ENCODE assay signal across 21 mouse cellular contexts in genomic region chr1:73242290-73242689, GRCm38 (mm10).
DNase-seq lines count a peak whose midpoint lies in the region; ATAC-seq and TF ChIP-seq lines count a peak whose summit lies in the region.
"Had no signal": no experiment of that assay in that cellular context is flagged by ENCODE, and none has a peak within 500 bp of the region (broad histone marks: within the 10 kb centered on the region; RNA-seq: fewer than 3 reads in every experiment).

No protein-coding gene starts in this region.

- peaks cover 13% of the 10 kb centered on the region for H3K4me1 ChIP-seq in embryonic facial prominence, embryonic 13.5 days
- H3K4me1 ChIP-seq in limb, embryonic 14.5 days (ENCODE audit: control insufficient read depth, insufficient read depth, low read length): peaks cover 9% of the 10 kb centered on the region; the same call in 1 of the 2 replicates
- H3K4me1 ChIP-seq: forebrain, embryonic 13.5 days had no signal

- H3K36me3 ChIP-seq in C2C12 (ENCODE audit: control insufficient read depth, insufficient read depth): no peaks in the 10 kb centered on the region
- no peaks in the 10 kb centered on the region for H3K36me3 ChIP-seq in embryonic facial prominence, embryonic 13.5 days
- H3K36me3 ChIP-seq in limb, embryonic 14.5 days (ENCODE audit: control insufficient read depth, insufficient read depth, low read length): no peaks in the 10 kb centered on the region
- H3K36me3 ChIP-seq: G1E; heart, embryonic 10.5 days; hindbrain, embryonic 12.5 days had no signal

- H3K4me2 ChIP-seq in embryonic facial prominence, embryonic 13.5 days: no peak overlapping the region
- no peak overlapping the region for H3K4me2 ChIP-seq in limb, embryonic 14.5 days (replicated peaks; ENCODE audit: low read depth, low read length, severe bottlenecking)
- H3K4me2 ChIP-seq: forebrain, embryonic 13.5 days; hindbrain, embryonic 12.5 days had no signal

- H3K27ac ChIP-seq in embryonic facial prominence, embryonic 13.5 days: peak overlapping the region; percentile 57; the same call in 1 of the 2 replicates
- peak overlapping the region; percentile 68 for H3K27ac ChIP-seq in limb, embryonic 14.5 days (replicated peaks; ENCODE audit: low read depth, low read length)
- H3K27ac ChIP-seq: forebrain, embryonic 13.5 days; gastrocnemius, adult 2 months; heart, embryonic 10.5 days; hindbrain, embryonic 12.5 days had no signal

- WGBS in embryonic facial prominence, embryonic 13.5 days: 54% methylated on average over 9 of the region's 9 CpGs
- 53% methylated on average over 9 of the region's 9 CpGs for WGBS in limb, embryonic 14.5 days

- H3K27me3 ChIP-seq in C2C12 (ENCODE audit: control insufficient read depth, insufficient read depth, insufficient read length): no peaks in the 10 kb centered on the region
- H3K27me3 ChIP-seq in embryonic facial prominence, embryonic 13.5 days: no peaks in the 10 kb centered on the region
- H3K27me3 ChIP-seq in limb, embryonic 14.5 days (ENCODE audit: control insufficient read depth, insufficient read depth, low read length): no peaks in the 10 kb centered on the region
- H3K27me3 ChIP-seq: forebrain, embryonic 13.5 days; hindbrain, embryonic 12.5 days had no signal

- no peak overlapping the region for H3ac ChIP-seq in C2C12 (ENCODE audit: control insufficient read depth, insufficient read length, low read depth)

- TF ChIP-seq POLR2A in limb, embryonic 14.5 days (IDR thresholded peaks at IDR 0.05; ENCODE audit: borderline replicate concordance, extremely low read depth, insufficient read depth, insufficient read length): no peak

- intact Hi-C loops in gastrocnemius, postnatal 14 days (cut with DNase I; ENCODE audit: low total_unique reads): no loop called here

- no peaks in the 10 kb centered on the region for H3K79me3 ChIP-seq in C2C12 (ENCODE audit: low read depth)

- no peak overlapping the region for H3K4me3 ChIP-seq in C2C12 (ENCODE audit: insufficient read depth, poor library complexity, severe bottlenecking)
- no peak overlapping the region for H3K4me3 ChIP-seq in embryonic facial prominence, embryonic 13.5 days
- no peak overlapping the region for H3K4me3 ChIP-seq in limb, embryonic 14.5 days (replicated peaks; ENCODE audit: low read length)
- H3K4me3 ChIP-seq: forebrain, embryonic 13.5 days; gastrocnemius, adult 2 months; heart, embryonic 10.5 days; hindbrain, embryonic 12.5 days had no signal

- no peaks in the 10 kb centered on the region for H3K9me3 ChIP-seq in embryonic facial prominence, embryonic 13.5 days
- no peaks in the 10 kb centered on the region for H3K9me3 ChIP-seq in limb, embryonic 14.5 days (ENCODE audit: control insufficient read depth, low read length)
- H3K9me3 ChIP-seq: forebrain, embryonic 13.5 days; G1E; heart, embryonic 10.5 days; hindbrain, embryonic 12.5 days had no signal

- H3K9ac ChIP-seq in embryonic facial prominence, embryonic 13.5 days: no peak overlapping the region
- no peak overlapping the region for H3K9ac ChIP-seq in limb, embryonic 14.5 days (ENCODE audit: low read depth, low read length, severe bottlenecking)
- H3K9ac ChIP-seq: forebrain, embryonic 13.5 days; forebrain, postnatal 0 days; hindbrain, embryonic 12.5 days had no signal

- TF ChIP-seq CTCF in C2C12 (IDR thresholded peaks at IDR 0.05; ENCODE audit: control insufficient read depth, insufficient read depth, insufficient read length): no peak

- peak; percentile 48; the same call in 1 of the 2 replicates for ATAC-seq in embryonic facial prominence, embryonic 13.5 days (ENCODE audit: insufficient number of reproducible peaks, insufficient read depth, low FRiP score, low TSS enrichment, low read depth)
- ATAC-seq in limb, embryonic 14.5 days (ENCODE audit: low FRiP score, low read depth): peak; percentile 71
- ATAC-seq in CD4-positive, CD25-positive, alpha-beta regulatory T cell, adult 4 months: no peak
- ATAC-seq: forebrain, embryonic 13.5 days; forebrain, postnatal 0 days; intestine, embryonic 16.5 days had no signal

- H3K79me2 ChIP-seq in C2C12 (ENCODE audit: control insufficient read depth, insufficient read depth): no peaks in the 10 kb centered on the region

- DNase-seq in gastrocnemius, postnatal 14 days: peak; percentile 7
- DNase-seq in gastrocnemius, postnatal 4 days (ENCODE audit: low spot score in 2 of 2): no peak
- peak; percentile 62 for DNase-seq in limb, embryonic 14.5 days (ENCODE audit: low spot score)
- no peak for DNase-seq in adrenal gland, postnatal 25 days
- DNase-seq: adrenal gland, postnatal 10 days; cerebellum, adult 2 months; forebrain, postnatal 0 days; gastrocnemius, adult 2 months; gastrocnemius, postnatal 36 days; heart, adult 18-20 months; heart, postnatal 10 days; heart, postnatal 4 days; kidney, adult 2 months had no signal

TF ChIP-seq in C2C12, 6 proteins besides CTCF, POLR2A, EP300 and RAD21:
- no peak for TF ChIP-seq CEBPB (IDR thresholded peaks at IDR 0.05; ENCODE audit: low read depth)
- no peak for TF ChIP-seq USF1 (IDR thresholded peaks at IDR 0.05; ENCODE audit: low read depth)
- TF ChIP-seq MAX (IDR thresholded peaks at IDR 0.05): no peak
- TF ChIP-seq FOSL1 (IDR thresholded peaks at IDR 0.05; ENCODE audit: insufficient read depth, low read length, poor library complexity, severe bottlenecking): no peak
- TF ChIP-seq MYOD1 (IDR thresholded peaks at IDR 0.05; ENCODE audit: control insufficient read depth, insufficient read length, low read depth): peak; percentile 63
- TF ChIP-seq MYOG (IDR thresholded peaks at IDR 0.05; ENCODE audit: control insufficient read depth, extremely low read depth, insufficient read length): no peak

Comparison
In these comparisons a context has a peak if more than half of its experiments do, and no peak if none do; other contexts are left out.
1. DNase-seq: peak in gastrocnemius, postnatal 14 days (single experiment) and limb, embryonic 14.5 days (single experiment); none in gastrocnemius, postnatal 4 days (0 of 2) and adrenal gland, postnatal 25 days (single experiment).